Mouse (Mus musculus) brain, embryonic 14.5 days (tissue): Measurements from ENCODE around the gene Atp8a1.

ENCODE experiments used
- CTCF ChIP-seq: fragments of 200-500 bp; IDR thresholded peaks from 2 replicates; pipeline ENCODE4 v1.5.1; 2012; ENCODE audit warnings: inconsistent platforms, mild to moderate bottlenecking, moderate library complexity, borderline replicate concordance; ENCODE audit not compliant: insufficient read depth, insufficient read length; ENCODE audit errors: extremely low read depth
- POLR2A ChIP-seq: fragments of 200-500 bp; IDR thresholded peaks from 2 replicates; pipeline ENCODE4 v1.6.1; 2012; ENCODE audit warnings: mild to moderate bottlenecking, inconsistent platforms, borderline replicate concordance; ENCODE audit not compliant: poor library complexity, insufficient read depth, insufficient read length, severe bottlenecking; ENCODE audit errors: extremely low read depth

- TF ChIP-seq POLR2A, result no peak
- no peak for TF ChIP-seq CTCF
Observed at GRCm38 (mm10) chr5:67848511-67849014, 1.3 kb upstream of the Atp8a1 start.
